Mouse (Mus musculus) mouse trophoblast stem cell (cell line): ENCODE measurements at regions not wholly inside any gene's neighbourhood (a gene's known extent, or its start where the extent isn't known, plus 50 kb on each side); places are given as distances from the start of the nearest gene placed in this dataset.

Experiments used
- in situ Hi-C, 2 experiments: fragments of 300-500 bp; cut with MseI, MboI; formaldehyde crosslinking; loops; 2 replicates in 1 of 2; 3 replicates in 1 of 2; pipeline ENCODE4 v1.15.1; 2025

DNA sequence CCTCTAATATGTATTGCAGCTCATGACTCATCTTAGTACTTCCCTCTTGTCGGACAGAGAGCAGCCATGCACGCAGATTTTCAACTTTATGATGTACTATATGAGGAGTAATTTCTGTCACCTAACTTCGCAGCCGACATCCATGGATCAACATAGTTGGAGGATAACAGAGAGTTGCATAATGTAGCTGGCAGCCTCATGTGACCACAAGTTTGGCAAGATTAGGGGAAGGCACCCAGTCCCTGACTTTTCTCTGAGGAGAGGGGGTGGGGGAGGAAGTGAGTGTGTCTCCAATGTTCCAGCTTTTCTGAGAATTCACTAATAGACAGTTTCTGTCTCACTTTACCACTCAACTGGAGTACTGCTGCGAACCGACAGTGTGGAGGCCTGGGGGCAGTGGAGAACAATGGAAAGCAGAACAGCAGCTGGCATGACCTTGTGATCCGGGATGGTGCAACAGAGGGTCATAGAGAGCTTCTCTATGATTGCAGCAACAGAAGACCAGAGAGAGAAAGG lies 424.0 kb downstream of the Ptprc start:
- in situ Hi-C loops: no loop called here

DNA sequence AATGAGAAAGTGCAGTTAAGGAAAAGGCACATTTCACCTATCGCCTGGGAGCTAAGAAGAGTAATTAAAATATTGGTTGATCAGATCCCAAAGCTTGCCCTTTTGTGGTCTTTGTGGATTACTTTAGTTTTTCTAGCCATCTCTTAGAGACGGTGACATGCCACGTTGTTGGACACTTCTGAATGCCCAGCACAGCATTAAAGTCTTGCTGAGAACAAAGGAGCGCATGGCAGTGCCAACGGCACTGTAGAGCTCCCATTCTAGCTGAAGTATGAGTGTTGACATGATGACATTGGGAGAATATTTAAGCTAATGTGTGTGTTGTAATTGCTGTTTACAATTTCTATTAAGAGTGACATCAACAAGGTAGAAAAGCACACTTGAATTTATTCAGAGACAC lies 424.6 kb downstream of the Ptprc start:
- in situ Hi-C loops: no loop called here

DNA sequence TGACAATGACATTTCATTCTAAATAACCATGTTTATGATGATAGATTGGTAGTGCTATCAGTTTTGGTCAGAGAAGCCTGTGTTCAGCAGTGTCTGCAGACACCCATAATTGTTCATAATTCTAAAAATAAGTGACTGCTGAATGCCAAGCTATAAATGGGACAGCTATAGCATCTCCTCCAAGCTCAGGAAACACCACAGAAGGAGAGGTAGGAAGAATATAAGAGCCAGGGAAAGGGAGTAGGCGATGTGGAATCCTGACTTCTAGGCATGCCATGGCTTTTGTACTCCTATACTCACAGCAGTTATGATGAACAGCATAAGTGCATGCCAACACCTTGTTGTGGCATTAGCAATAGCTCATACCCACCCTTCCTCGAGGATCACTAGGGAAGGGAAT lies 429.4 kb downstream of the Ptprc start:
- in situ Hi-C loops: no loop called here

DNA sequence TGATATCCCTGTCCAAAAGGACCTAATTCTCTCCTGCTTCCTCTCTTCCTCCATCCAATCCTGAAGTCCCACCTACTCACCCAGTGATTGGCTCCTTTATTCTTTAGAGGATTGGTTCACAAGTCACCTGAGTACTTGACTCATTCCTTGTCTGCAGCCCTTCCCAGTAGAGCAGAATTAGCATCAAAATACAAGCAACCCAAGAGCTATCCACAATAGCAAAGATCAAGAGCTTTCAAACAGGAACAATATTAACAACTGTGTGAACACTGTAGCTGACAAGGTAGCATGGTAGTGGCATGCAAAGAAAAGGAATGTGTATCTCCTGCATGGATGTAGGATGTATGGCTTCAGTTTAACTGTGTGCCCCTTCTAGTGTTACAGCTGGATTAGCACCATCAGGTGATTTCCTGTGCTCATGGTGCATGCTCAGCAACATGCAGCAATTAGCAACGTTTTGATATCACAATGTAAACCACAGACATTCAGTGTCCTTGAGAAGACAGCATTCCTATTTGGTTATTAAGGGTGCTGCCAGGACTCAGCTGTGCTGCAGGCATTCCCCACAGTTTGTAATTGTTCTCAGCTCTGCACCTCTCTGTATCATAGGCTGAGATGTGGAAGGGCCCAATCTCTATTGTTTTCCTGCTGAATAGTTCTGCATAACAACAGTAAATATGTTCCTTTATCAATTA lies 437.2 kb downstream of the Ptprc start:
- in situ Hi-C loops: no loop called here

DNA sequence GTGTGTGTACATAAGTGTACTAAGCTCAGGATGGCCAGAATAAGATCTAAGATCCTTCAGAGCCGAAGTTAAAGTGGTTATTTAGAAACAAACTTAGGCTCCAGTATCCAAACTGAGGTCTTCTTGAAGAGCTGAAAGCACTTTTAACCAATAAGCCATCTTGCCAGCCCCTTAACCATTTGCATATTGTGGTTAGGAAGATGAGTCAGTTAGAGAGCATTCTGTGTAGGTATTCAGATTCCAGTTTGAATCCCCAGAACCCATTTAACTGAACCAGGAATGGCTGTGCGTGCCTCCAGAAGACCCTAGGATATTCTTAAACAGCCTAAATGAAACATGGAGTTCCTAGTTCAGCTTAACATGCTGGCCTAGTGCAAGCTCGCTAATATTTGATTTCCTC lies 471.6 kb downstream of the Ptprc start:
- in situ Hi-C loops: no loop called here

DNA sequence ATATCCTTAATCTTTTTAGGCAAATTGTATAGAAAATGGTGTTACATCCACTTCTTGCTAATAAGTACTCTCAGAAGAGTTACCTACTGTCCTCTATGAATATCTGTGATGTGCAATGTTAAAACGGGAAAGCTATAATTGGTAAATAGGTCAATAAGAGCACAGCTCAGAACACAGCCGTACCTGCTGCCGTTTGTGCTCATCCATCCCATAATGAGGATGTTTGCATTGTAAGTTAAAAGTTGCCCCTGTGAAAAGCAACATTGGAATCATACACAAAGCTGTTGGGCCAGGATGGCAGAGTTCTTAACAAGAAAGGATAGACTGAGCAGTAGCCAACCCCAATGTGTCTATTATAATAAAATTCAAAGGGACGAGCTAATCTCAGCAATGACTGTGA lies 476.6 kb downstream of the Ptprc start:
- in situ Hi-C loops: no loop called here

DNA sequence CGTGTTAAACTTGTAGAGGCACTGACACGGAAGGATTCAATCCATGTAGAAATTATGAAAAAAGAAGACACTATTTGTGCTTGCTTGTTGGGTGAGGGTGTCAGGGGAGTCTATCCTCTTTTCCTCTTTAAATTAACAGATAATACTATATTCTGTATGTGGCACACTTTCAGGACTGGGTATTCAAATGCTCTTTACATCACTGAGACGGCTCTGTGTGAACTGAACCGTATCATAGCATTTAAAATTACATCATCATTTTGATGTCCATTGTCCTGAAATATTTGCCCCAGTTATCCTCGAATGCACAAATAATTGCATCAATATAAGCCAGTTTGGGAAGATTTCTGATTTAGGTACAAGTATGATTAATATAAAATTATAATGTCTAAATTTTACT lies 478.2 kb downstream of the Ptprc start:
- in situ Hi-C loops: no loop called here

DNA sequence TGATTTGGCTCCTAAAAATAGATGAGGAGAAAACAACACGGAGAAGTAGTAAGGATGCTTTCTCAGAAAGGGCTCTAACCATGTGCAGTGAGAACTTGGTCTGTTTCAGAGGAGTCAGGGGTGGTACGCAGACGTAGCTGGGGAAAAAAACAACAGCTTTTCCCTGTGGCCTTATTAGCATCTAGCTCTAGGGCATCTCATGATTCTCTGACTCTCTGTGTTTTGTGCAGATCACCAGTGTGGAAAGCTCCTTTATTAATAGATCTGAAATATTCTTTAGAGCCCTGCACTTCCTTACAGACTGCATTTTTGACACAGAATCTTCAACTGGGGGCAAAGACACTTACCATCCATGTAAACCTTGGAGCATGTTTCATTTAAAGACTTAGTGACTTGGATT lies 478.7 kb downstream of the Ptprc start:
- in situ Hi-C loops: no loop called here

DNA sequence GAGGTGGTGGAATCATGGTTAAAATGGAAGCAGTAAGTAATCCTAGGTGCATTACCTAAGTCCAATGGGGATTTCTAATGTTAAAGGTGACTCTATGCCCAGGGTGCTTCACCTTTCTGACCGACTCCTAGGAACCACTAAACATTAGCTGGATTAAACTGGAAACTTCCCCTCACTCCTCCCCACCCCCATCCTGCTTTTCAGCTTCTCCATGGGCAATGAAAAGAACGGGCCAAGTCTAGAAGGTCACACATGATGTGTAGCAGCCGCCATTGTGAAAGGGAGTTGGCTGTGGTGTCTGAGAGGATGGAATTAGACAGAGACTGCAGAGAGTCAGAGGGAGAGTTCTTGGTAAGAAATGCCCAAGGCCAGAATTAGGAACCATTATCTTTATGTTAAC lies 479.8 kb downstream of the Ptprc start:
- in situ Hi-C loops: no loop called here

DNA sequence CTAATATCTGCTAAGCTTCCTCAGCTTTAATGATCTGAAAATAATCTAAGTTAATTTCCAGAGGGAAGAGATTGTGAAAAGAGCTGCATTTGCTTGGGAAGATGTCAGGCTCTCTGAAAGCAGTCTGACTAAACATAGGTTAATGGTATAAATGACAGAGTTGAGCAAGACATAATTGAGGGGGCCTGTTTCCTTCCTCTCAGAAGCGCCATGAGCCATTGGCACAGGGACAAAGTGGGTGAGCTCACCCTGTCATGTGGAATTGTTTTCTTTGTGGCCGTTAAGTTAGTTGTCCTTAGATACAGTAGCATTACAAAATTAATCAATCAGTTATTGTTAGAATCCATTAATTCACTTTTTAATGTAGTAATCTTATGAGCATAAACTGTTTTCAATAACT lies 483.0 kb downstream of the Ptprc start:
- in situ Hi-C loops: no loop called here

DNA sequence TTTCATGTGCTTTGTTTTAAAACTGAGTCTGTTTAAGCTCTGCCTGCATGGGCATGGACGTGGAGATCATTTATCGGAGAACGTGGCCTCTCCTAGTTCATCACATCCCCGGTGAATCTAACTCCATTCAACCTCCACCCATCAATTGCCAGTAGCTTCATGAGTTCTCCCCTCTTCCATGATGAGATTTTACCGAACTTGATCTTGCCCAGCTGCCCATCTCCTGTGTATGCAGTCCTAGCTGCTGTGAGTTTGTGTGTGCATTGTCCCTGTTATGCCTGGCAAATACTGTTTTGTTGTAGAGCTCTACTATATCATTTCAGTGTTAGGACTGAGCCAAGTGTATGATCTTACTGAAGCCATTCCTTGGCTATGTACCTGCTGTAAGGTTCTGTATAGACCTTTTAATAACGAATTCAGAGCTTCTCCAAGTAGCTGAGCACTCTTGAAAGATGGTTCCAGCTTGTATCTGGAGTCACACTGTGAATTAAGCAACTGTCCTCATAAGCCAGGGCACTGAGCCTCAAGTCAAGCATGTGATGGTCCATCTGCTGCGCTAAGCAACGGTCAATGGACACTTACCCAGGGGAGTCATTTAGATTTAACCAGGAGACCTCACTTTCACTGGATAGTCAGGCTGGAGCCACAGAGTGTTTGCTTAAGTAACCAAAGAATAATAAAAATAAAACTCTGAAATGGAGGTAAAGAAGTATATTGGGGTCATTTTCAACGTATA lies 484.5 kb downstream of the Ptprc start:
- in situ Hi-C loops: no loop called here

DNA sequence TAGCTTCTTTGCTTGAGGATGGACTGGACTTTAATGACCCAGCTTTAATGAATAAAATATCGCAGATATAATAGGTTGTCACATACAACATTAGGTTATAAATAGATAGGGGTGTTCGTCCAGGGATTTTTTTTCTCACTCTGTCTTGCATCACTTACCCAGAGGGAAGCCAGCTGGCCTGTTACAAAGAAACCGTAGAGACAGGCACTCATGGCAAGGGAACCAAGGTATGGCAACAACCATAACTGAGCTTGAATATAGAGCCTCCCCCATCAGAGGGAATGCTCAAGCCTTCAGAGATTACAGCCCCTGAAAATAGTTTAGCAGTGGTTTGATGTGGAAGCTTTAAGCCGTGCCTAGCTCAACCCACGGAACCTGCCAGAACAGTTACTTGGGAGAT lies 504.9 kb downstream of the Ptprc start:
- in situ Hi-C loops: no loop called here

DNA sequence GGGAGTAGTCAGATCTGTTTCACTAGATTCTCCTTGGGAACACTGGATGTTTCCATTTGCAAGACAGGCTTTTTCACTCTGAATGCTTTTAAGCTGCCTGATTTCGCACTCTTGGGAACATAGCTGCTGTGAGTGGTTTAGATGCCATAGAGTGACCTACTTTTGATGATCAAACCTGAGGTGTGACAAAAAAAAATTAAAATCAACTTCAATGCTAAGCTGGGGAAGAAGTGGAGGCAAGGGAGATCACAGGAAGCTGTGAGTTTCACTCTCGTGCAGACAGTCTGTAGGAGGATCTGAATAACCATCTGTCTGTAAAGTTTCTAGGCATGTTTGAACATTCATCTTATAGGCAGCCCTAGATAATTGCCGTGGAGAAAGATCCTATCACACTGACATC lies 505.7 kb downstream of the Ptprc start:
- in situ Hi-C loops: no loop called here

DNA sequence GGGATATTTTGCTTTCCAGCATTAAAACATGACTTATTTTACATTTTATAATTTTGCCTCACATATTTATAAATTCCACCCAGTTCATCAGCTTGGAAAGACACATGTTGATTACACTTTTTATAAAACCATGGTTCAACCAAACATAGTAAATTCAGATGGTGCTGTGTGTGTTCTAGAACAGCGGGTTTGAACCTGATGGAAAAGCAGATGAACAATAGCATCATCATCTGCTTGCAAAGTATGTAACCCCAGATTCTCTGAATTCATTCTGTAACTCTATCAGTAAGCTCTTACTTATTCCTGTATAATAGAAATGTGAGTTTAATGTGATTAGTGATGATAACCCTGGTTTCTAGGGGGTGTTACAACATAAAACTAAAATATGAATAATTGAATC lies 517.4 kb downstream of the Ptprc start:
- in situ Hi-C loops: no loop called here

DNA sequence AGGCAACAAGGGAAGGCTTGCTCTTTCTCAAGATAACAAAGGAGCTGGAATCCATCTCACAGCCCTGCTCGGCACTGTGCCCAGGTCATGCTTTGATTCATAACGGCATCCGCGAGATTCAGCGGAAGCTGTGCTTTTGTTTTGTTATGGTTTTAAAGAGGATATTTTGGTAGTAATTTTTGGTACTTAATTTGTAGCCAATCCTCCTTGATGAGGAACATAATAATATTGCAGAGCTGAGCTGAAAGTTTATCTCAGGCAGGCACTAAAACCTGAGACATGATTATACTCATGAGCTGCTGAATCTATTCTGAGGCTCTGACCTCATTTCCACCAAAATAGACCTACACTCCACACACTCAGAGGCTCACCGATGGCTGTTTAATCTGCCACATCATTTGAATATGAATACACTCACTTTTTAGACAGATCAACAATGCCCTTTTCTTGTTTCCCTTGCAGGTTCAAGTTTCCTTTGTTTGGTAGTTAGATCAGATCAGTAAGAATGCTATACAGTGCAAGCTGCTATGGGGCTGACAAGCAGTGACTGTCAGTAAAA lies 518.5 kb downstream of the Ptprc start:
- in situ Hi-C loops: no loop called here

DNA sequence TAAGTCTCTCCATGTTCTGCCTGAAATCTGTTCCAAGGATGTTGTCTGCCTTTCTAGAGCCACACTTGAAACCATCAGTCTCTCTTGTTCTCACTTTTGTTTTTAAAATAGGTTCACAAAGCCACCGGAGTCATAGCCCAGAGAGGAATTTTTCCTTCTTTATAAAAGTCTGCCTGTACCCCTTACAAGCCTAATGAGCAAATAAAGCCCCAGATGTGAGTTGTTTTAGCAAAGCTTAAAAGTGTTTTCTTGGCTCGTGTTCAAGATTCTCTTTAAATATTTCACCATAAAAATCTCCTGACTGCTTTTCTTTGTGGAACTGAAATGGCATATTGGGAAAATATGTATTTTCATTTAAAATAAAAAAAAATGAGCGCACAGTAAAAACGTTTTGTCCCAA lies 521.3 kb downstream of the Ptprc start:
- in situ Hi-C loops: no loop called here

DNA sequence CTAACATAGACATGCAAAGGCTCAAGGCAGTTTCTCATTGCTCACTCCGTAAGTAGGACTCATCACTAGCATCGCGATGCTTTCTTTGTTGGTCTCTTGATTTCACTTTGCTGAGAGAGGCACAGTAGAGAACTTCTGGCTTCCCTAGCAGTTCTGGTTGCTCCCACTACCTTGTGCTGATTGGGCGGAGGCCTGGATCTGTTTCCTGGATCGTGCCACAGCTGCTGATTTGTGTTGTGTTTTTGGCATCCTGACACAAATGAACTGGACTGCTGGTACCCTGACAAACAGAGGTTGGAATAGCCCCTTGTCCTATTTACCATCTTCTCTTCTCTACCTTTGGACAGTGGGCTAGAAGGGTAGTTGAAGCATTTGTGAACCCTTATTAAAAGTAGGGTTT lies 522.0 kb downstream of the Ptprc start:
- in situ Hi-C loops: no loop called here

DNA sequence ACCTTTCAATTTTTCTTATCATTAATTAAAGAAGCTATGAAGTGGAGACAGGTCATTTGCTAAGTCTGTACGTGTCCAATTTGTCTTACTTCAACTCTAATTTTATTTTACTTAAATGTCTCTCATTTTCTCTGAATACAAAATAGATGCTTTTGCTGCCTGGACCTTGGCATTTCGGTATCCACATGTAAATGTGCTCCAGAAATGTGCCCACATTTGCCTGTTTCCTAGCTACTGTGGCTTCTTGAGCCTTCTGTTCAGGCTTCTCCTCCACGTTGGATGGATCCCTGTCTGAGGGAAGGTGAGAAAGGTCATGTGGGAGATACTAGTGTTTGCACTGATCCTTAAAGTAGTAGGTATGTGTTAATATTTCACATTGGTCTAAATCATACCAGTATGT lies 524.9 kb downstream of the Ptprc start:
- in situ Hi-C loops: no loop called here

DNA sequence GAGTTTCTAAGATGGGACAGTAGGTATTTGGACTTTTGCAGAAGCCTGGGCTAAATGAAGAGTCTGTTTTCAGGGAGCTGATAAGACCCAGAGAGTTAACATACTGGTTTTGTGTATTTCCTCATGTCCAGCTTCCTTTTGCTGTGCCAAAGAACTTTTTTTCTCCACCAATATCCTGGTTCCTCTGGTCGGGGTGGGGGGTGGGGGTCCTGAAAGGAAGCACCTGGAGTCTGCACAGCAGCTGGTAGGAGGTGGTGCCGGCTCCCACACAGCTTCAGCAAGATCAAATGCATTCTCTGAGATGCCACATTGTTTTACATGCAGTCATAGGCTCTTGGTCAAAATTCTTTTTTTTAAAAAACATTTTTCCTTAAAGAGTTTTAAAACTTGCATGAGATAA lies 525.4 kb downstream of the Ptprc start:
- in situ Hi-C loops: no loop called here

DNA sequence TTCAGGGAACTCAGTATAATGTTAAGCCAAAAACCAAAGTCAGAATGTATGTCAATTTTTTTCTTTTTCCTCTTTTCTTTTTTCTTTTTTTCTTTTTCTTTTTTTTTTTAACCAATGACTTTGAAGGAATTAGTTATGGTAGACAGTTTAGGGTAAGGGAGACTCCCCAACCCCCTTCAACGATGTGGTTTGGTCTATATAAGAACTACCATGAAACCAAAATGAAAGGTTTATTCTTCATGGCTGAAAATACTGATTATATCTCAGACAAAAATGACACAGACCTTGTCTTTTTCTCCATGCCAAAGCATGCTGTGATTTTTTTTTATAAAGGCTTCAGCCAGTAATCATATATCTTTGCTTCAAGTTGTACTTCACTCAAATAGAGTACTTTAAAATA lies 526.7 kb downstream of the Ptprc start:
- in situ Hi-C loops: no loop called here

DNA sequence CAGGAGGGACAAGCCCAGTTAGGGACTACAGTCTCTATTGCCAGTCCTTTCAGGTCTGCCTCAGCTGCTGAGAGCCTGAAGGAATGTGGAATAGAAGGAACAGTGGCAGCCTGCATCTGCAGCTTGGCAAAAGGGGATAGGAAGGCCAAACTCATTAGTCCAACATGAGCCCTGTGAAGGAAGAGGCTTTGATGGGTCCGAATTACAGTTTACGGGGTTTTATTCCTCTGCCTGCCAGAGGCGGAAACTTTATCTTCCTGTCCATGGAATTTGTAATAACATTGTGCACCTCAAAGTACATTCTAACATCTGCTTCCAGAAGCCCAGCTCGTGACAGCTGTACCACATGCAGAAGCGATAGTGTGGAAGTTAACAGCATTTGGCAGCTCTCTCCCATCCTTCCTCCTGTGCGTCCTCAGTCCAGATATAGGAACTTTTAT lies 530.9 kb downstream of the Ptprc start:
- in situ Hi-C loops: no loop called here

DNA sequence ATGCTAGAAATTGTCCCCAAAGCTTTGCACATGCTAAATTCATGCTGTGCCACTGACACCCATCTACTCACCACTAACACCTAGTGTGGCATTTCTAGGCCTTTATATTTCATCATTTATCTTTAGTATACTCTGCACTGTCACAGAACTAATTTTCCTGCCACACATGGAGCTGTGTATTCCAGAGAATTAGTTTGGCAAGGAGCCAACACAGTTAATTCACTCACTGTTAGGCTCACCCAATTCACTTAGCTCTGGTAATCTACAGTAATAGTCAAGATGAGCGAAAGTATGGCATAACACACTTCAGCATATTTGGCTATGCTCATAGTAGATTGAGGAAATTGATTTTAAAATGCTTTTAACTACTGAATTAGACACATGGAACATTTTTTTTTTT lies 532.0 kb downstream of the Ptprc start:
- in situ Hi-C loops: no loop called here

DNA sequence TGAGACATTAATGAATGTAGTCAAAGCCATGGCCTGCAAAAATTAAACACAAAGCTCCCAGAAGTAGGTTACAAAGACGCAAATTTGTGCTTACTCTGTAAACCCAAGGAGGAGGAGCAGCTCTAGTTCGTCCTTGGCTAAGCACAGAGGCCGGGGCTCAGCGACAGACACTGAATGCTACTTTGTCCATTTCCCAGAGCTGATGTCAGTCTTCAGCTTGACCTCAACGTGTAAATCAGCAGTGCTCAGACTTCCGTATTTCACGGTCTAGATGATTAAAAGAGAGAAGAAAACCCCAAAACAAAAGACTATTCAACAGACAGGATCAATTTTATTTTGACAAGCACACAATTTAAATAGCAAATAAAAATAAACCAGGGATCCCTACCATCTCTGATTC lies 534.7 kb downstream of the Ptprc start:
- in situ Hi-C loops: no loop called here
